Mouse (Mus musculus) B cell, adult 62 days (primary cell): ENCODE data around the gene Slc30a7. TPM values are rescaled to one million over a fixed set of nuclear protein-coding genes. Genes with fewer than 3 reads are reported as not detected.

Experiments used
- total RNA-seq: library from RNA; stranded (reverse); gene quantifications from 4 replicates; pipeline ENCODE4 v1.2.4, GENCODE M21; 2023

Slc30a7 gene
- 22.3 to 30.2 TPM (median 27.0 TPM) in 4 replicates for total RNA-seq

DNA sequence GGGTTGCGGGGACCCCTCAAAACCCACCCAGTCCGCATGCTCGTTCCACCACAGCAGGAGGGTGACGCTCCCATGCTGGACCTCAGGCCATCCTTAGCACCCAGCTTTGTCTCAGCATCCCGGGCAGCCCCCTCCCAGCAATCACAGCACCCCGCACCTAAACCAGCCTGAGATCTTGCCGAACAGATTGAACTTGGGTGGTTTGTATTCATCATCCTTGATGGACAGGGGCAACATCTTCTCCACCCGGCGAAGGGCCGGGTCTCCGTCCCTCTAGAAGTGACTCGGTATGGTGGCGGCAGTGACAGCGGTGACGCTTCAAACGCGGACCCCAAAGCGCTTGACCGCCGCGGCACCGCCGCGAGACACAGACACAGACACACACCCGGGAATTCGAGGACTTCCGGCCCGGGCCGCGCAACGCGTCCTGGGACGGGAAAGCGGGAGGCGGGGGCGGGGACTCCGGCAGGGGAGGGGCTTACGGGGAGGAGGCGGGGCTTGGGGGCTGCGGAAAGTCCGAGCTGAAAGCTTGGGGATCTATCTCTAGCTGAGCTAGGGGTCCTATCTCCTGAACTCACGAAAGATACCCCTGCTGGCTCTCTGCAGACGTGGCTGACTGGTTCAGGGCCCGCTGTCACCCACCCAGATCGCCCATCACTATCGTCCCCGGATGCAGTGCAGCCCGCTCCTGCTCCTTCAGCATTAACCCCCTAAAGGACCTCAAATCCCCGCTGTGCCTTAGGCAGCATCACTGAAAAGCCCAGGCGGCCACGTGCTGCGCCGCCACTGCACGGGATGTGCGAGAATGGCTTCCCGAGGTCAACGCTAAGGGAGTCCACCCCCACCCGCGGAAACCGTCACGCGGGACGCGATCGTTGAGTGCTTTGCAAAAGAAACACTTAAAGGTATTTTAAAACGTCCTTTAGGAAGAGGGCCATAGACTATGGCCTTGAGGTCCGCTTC is at the start of gene Slc30a7, which contains the start of gene Extl2:
Gene Slc30a7, minus strand, starts transcription at position 429 of the 963 bp plus-strand sequence.
Gene Extl2, plus strand, starts transcription at position 485 of the 963 bp plus-strand sequence.

Other genes with a start within 250 kb of the Slc30a7 start
- 56.2 to 58.6 TPM (median 56.9 TPM) in 4 replicates for gene Dph5, start 119.6 kb downstream of the Slc30a7 start, total RNA-seq
- 2.5 to 13.5 TPM (median 3.2 TPM) in 4 replicates for gene Extl2, start 56 bp upstream of the Slc30a7 start, total RNA-seq
- gene Vcam1, start 122.3 kb upstream of the Slc30a7 start, total RNA-seq: 5.3 to 12.8 TPM (median 7.8 TPM) in 4 replicates
- not detected in 4 replicates for gene Gpr88, start 246.1 kb upstream of the Slc30a7 start, total RNA-seq